Mouse (Mus musculus) forebrain, embryonic 14.5 days (tissue): ENCODE measurements around the gene E130311K13Rik. TPM values are rescaled to one million over a fixed set of nuclear protein-coding genes. Genes with fewer than 3 reads are reported as not detected.

Experiments used
- ATAC-seq: fragments of 200-750 bp; cut with Nextera tagmentation; 2 replicates; pipeline ENCODE4 v1.8.0; 2017; ENCODE audit warnings: mild to moderate bottlenecking, moderate library complexity
- DNase-seq: peaks from one replicate; pipeline ENCODE4 v3.0.0-alpha.2; 2015; ENCODE audit warnings: low spot score
- H3K27ac ChIP-seq: fragments of 300-500 bp; sonication (generic); 2 replicates; pipeline ENCODE4 v1.5.1; 2014; ENCODE audit warnings: low read depth, mild to moderate bottlenecking, control low read depth, low read length, moderate library complexity
- H3K27me3 ChIP-seq: fragments of 300-500 bp; sonication (generic); replicated peaks from 2 replicates; pipeline ENCODE4 v1.6.1; 2014; ENCODE audit warnings: low read length, control low read depth, mixed read lengths; ENCODE audit not compliant: control insufficient read depth, insufficient read depth
- H3K36me3 ChIP-seq: fragments of 300-500 bp; sonication (generic); 2 replicates; pipeline ENCODE4 v1.6.1; 2014; ENCODE audit warnings: low read length, control low read depth; ENCODE audit not compliant: control insufficient read depth, insufficient read depth
- H3K4me1 ChIP-seq: fragments of 300-500 bp; sonication (generic); 2 replicates; pipeline ENCODE4 v1.6.1; 2014; ENCODE audit warnings: antibody characterized with exemption, low read length, control low read depth; ENCODE audit not compliant: control insufficient read depth, insufficient read depth
- H3K4me2 ChIP-seq: fragments of 300-500 bp; sonication (generic); 2 replicates; pipeline ENCODE4 v1.6.1; 2014; ENCODE audit warnings: mild to moderate bottlenecking, control low read depth, low read length
- H3K4me3 ChIP-seq: fragments of 300-500 bp; sonication (generic); 2 replicates; pipeline ENCODE4 v1.5.1; 2014; ENCODE audit warnings: low read depth, low read length, control low read depth
- H3K9ac ChIP-seq: fragments of 300-500 bp; sonication (generic); 2 replicates; pipeline ENCODE4 v1.6.1; 2014; ENCODE audit warnings: mild to moderate bottlenecking, low read length, control low read depth, moderate library complexity
- H3K9me3 ChIP-seq: fragments of 300-500 bp; sonication (generic); replicated peaks from 2 replicates; pipeline ENCODE4 v1.6.1; 2016; ENCODE audit warnings: low read length, control low read depth, mixed read lengths; ENCODE audit not compliant: control insufficient read depth
- WGBS: fragments of 180-500 bp; shearing (Covaris S2); extraction: QIAGEN DNeasy Blood & Tissue Kit; methylation state at CpG from one replicate; pipeline ENCODE4 v1.1.7; 2014; 5-methylcytosine and 5-hydroxymethylcytosine counted together
- polyA plus RNA-seq: library from polyadenylated mRNA; unstranded; fragments of >200 nt; fragmentation: Nextera tagmentation; extraction: Ambion mirVana; gene quantifications from 2 replicates; pipeline ENCODE4 v1.2.1, GENCODE M21; 2014

E130311K13Rik gene
- polyA plus RNA-seq, 1 experiment from 2014 or later: 5.3 TPM

GRCm38 (mm10) chr3:63871249-63871648 lies 58.0 kb downstream of the E130311K13Rik start:
- no peak overlapping the region for H3K9ac ChIP-seq
- peaks cover 3% of the 10 kb centered on the region; the same call in 1 of the 2 replicates for H3K4me1 ChIP-seq
- H3K27me3 ChIP-seq: no peaks in the 10 kb centered on the region
- H3K4me3 ChIP-seq: no peak overlapping the region
- peak; percentile 74 for ATAC-seq
- H3K9me3 ChIP-seq: no peaks in the 10 kb centered on the region
- H3K27ac ChIP-seq: no peak overlapping the region
- 0% methylated on average over 2 of the region's 2 CpGs for WGBS
- H3K36me3 ChIP-seq: 0 out of 2 replicates have a peak, but pooled peaks cover 4% of the 10 kb centered on the region
- no peak overlapping the region for H3K4me2 ChIP-seq
- peak; percentile 64 for DNase-seq

DNA sequence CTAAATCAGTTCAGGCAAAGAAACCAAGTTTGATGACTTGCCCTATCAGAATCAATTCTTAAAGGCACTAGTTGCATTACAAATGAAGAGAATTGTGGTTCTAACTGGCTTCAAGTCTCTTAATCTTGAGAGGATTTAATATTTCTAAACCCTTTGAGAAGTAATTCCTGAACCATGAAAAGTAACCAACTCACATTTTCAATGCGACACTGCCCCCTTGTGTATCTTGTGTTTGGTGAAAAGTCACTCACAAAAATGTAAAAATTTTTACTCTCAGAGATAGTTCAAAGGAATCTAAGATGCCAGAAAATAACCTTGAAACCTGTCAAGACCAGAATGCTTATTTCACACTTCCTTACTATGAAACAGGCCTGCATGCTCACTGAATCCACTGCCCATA lies 61.0 kb downstream of the E130311K13Rik start:
- 0 out of 2 replicates have a peak, but pooled peaks cover 4% of the 10 kb centered on the region for H3K36me3 ChIP-seq
- H3K4me2 ChIP-seq: no peak overlapping the region
- no peak; the same call in 1 of the 2 replicates for ATAC-seq
- WGBS: 64% methylated on average over 1 of the region's 1 CpGs
- no peaks in the 10 kb centered on the region for H3K9me3 ChIP-seq
- no peaks in the 10 kb centered on the region for H3K27me3 ChIP-seq
- peaks cover 5% of the 10 kb centered on the region; the same call in 1 of the 2 replicates for H3K4me1 ChIP-seq
- no peak overlapping the region for H3K4me3 ChIP-seq
- no peak overlapping the region for H3K9ac ChIP-seq
- peak; percentile 79 for DNase-seq
- no peak overlapping the region for H3K27ac ChIP-seq

DNA sequence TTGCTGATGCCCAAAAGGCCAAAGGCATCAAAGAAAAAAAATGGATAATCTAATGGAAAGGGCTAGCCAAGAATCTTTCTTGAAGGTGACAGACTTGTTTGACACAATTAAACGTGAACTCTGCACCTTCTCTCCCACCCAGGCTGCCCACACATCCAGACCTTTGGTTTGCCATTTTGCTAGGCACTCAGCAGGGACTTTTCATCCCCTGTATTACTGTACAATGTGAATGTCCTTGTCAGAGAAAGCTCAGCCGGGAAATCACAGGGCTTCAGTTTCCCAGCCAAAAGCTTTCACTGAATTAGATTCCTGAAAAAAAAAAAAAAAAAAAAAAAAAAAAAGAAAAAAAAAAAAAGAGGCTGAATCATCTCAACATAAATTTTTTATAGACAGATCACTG lies 64.2 kb downstream of the E130311K13Rik start:
- WGBS: 17% methylated on average over 2 of the region's 2 CpGs
- Histone ChIP-seq H3K4me2 (no peak overlapping the region), H3K27me3 (no peaks in the 10 kb centered on the region), H3K9ac (no peak overlapping the region), H3K4me1 (peaks cover 3% of the 10 kb centered on the region; the same call in 1 of the 2 replicates), H3K36me3 (0 out of 2 replicates have a peak, but pooled peaks cover 4% of the 10 kb centered on the region), H3K27ac (no peak overlapping the region), H3K9me3 (no peaks in the 10 kb centered on the region), H3K4me3 (no peak overlapping the region)
- peak; percentile 43 for DNase-seq
- peak; percentile 48; the same call in 1 of the 2 replicates for ATAC-seq

Other genes with a start within 250 kb of the E130311K13Rik start
- gene Plch1, start 30.0 kb downstream of the E130311K13Rik start, polyA plus RNA-seq: 10.1 TPM in 2 replicates
- gene Slc33a1, start 35.3 kb upstream of the E130311K13Rik start, polyA plus RNA-seq: 21.0 and 21.5 TPM in 2 replicates
- gene Gmps, start 46.6 kb upstream of the E130311K13Rik start, polyA plus RNA-seq: 49.6 and 55.1 TPM in 2 replicates
- gene Vmn2r1, start 152.1 kb upstream of the E130311K13Rik start, polyA plus RNA-seq: 0.13 and 0.32 TPM in 2 replicates
- 0.07 TPM in 1 of 2 replicates, not detected in the other for gene Vmn2r2, start 212.5 kb upstream of the E130311K13Rik start, polyA plus RNA-seq